Mouse (Mus musculus): ENCODE results near the gene Specc1.

- no peak for TF ChIP-seq CTCF (IDR thresholded peaks at IDR 0.05; ENCODE audit: low read depth)
- TF ChIP-seq EP300 (IDR thresholded peaks at IDR 0.05; ENCODE audit: low read depth) = no peak
Observed at GRCm38 (mm10) chr11:62131601-62132000, 175.0 kb downstream of the Specc1 start.
